Mouse (Mus musculus): ENCODE data around the gene Trim13. TPM values are rescaled to one million over a fixed set of nuclear protein-coding genes. Genes with fewer than 3 reads are reported as not detected.

The Trim13 gene
- polyA plus RNA-seq (2012; ENCODE audit: low replicate concordance) = 0.10 TPM in 1 of 2 replicates, not detected in the other

GRCm38 (mm10) chr14:61597968-61598367 is at the start of gene Trim13:
Gene Trim13 (plus strand): TSS chr14:61598247.

GRCm38 (mm10) chr14:61556289-61557147 is 41.5 kb upstream of the Trim13 start, which contains the start of gene Spryd7:
Gene Spryd7 (minus strand): TSS chr14:61556886.

GRCm38 (mm10) chr14:61607157-61607556 is 9.1 kb downstream of the Trim13 start, which contains the start of gene Kcnrg:
Gene Kcnrg (plus strand): TSS chr14:61607457.

Other genes starting within 250 kb of the Trim13 start
- gene Ebpl, start 237.8 kb upstream of the Trim13 start, polyA plus RNA-seq (2012; ENCODE audit: low replicate concordance) = 0.90 and 1.5 TPM in 2 replicates
- gene Kpna3, start 158.4 kb upstream of the Trim13 start, polyA plus RNA-seq (2012; ENCODE audit: low replicate concordance) = 3.6 and 5.2 TPM in 2 replicates
- 2.3 and 3.0 TPM in 2 replicates for gene Spryd7, start 41.4 kb upstream of the Trim13 start, polyA plus RNA-seq (2012; ENCODE audit: low replicate concordance)
- gene Kcnrg, start 9.2 kb downstream of the Trim13 start, polyA plus RNA-seq (2012; ENCODE audit: low replicate concordance) = not detected in 2 replicates